Mouse (Mus musculus): ENCODE measurements at regions not wholly inside any gene's neighbourhood (a gene's known extent, or its start where the extent isn't known, plus 50 kb on each side); places are given as distances from the start of the nearest gene placed in this dataset.

DNA sequence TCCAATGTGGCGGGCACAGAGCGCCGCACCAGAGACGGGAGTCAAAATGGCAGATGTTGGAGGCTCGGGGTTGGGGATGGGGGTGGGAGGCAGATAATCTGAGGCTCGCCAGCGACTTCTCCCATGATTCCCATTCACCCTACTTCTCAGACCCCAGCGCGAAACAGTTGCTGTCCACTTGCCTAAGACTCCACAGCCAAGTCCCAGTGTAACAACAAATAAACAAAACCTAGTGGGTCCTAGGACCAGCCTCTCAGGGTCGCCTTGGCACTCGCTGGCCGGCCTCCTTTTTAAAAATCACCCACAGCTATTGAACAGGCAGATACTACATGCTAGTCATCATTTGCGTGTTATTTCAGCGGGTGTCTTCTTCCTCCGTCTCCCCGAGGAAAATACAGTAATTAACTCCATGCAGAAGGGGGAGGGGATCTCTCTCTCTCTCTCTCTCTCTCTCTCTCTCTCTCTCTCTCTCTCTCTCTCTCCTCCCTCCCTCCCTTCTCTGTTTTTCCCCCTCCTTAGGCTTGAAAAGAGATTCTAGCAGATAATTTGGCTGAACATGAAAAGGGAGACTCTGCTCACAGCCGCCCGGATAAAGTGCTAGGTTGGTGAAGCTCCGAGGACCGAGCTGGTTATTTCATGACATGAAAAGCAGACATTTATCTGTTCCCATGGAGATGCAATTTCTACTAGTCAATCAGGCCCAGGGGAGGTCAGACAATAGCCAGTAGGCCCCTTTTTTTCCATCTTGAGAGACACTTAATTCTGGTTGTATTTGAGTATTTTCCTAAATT lies 71.9 kb upstream of the Zfp217 start:
- peak; percentile 52 for DNase-seq (ENCODE audit: low read depth, low spot score)

DNA sequence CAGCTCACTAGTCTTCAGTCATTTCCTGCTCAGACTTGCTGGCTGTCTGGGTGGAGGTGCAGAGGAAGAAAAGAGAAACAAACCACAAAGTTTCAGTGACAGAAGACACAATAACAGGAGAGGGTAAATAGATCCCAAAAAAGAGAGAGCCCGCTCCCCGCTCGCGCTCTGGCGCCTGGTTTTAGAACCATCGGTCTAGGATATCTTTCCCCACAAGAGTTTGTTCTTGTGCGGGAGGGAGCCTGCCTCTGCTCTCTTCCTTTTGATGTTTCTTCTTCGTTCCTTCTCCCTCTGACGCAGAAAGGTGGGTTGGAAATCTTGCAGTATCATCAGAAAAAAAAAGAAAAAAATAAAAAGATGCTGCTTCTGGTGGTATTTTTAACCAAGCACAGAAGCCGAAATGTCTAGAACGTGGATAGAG lies 71.3 kb upstream of the Zfp217 start:
- peak; percentile 72 for DNase-seq (ENCODE audit: low read depth, low spot score)

DNA sequence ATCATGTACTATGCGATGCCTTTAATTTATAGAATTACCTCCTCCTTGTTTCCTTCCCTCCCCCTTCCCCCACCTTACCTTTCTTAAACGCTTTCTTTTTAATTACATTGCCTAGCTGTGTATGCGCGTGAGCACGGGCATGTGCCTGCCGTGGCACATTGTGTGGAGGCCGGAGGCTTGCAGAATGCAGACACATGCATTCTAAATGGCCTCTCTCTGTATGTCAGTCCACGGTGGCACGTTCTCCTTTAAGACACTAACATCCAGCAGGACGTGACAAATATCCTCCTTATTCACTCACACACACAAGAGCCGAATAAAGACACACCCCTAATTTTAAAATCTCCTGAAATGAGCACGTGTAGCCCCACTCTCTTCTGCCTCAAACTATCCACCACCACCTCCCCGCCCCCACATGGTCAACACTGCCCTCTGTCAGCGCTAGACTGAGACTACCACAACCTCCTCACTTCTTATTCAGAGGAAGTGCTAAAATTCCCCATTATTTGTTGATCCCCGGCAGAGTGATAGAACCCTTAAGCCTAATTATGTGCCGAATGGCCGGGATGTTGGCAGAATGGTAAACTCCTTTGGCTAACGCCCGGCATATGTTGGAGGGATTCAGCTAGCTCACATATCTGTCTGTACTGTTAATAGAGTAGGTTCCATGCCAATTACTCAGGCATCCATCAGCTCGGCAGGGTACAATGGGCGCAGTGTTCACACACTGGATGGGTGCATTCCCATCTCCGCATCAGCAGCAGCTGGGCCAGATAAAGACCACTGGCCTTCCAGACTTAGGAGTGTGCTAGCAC lies 70.5 kb upstream of the Zfp217 start:
- peak; percentile 65 for DNase-seq (ENCODE audit: low read depth, low spot score)

DNA sequence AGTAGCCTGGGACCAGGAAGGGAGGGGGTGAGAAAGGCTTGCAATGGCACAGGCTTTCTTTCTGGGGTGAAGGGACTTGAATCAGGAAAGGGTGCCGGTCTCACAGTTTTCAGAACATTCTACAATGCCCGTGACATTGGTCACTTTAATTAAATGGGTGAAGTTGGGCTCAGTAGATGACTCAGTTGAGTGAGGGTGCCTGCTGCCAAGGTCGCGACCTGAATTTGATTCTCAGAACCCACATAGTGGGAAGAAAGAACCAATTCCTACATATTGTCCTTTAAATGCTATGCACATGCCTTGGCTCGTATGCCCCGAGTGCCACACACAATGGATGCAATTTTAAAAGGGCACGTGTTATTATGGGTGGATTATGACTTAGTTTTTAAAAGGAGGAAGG lies 68.4 kb upstream of the Zfp217 start:
- DNase-seq (ENCODE audit: low read depth, low spot score): no peak

DNA sequence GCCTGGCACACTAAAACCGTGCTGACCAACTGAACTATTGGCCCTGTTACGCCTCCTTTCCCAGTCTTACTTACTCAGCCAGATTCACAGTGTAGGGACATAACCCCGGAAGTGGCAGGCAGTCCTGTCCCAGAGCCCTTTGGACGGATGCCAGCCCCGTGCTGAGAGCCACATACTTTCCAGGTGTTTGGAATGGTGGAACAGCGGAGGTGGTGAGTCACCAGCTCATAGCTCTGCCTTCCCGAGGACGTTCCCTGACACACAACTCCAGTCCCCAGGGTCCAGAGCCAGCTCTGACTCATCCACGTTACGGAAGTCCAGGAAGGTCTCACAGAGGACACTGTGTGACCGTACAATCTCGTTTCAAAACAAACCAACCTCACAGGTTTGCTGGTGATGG lies 61.2 kb upstream of the Zfp217 start:
- no peak for DNase-seq (ENCODE audit: low read depth, low spot score)

DNA sequence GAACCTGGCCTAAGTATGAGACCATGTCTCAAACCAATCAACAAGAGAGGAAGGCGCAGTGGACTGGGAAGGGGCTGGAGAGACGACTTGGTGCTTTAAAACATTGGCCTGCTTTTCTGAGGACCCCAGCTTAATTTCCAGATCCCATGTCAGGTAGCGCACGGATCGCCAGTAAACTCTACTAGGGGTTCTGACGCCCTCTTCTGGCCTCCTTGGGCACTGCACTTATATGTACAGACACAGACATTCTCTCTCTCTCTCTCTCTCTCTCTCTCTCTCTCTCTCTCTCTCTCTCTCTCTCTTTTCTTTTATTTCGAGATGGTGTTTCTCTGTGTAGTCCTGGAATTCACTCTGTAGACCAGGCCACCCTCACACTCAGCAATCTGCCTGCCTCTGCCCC lies 60.0 kb upstream of the Zfp217 start:
- DNase-seq (ENCODE audit: low read depth, low spot score): peak; percentile 52

DNA sequence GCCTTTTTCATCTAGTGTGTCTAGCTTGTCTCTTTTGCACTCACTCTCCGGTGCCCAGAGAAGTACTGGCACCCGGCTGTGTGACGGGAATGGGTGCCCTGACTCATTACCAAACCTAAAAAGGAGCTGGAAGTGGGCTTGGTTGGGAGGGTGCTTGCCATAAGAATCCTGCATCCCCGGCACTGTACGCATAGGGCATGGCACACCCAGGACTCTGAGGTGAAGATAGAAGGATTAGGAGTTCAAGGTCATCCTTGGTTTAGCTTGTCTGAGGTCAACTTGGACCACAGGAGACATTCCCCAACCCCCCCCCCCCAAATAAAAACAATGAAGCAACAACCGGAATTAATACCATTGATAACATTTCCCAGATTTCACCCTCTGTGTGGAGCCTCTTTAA lies 59.5 kb upstream of the Zfp217 start:
- DNase-seq (ENCODE audit: low read depth, low spot score): no peak

DNA sequence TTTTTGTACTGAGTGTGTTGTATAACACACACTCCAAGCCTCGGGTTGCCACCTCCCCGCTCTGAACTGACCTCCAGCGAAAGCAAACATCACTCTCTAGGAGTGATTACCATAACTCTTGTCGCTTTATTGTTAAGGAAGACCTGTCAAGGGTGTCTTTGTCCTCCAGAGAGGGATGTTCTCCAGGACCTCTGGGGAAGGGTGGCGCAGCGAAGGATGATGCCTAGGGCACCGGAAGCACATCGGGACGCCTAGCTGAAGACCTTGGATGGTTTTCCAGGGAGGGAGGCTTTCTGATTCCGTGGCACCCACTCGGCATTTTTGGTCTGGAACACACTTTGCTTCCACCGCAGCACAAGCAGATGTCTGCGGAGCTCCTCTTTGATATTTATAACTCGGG lies 59.0 kb upstream of the Zfp217 start:
- no peak for DNase-seq (ENCODE audit: low read depth, low spot score)

DNA sequence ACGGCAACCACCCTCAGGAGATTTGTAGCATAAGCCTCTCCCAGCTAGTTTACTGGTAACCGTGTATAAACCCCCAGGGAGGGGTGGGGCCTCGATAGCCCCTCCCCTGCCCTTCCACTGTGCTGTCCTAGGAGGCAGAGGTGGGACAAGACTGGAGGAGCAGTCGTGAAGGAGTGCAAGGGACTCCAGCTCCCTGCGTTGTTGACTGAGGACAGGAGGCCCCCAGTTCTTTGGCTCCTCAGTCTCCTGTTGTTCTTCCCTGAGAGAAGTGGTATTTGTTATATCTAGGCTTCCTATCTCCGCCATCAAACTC lies 58.5 kb upstream of the Zfp217 start:
- peak; percentile 59 for DNase-seq (ENCODE audit: low read depth, low spot score)

DNA sequence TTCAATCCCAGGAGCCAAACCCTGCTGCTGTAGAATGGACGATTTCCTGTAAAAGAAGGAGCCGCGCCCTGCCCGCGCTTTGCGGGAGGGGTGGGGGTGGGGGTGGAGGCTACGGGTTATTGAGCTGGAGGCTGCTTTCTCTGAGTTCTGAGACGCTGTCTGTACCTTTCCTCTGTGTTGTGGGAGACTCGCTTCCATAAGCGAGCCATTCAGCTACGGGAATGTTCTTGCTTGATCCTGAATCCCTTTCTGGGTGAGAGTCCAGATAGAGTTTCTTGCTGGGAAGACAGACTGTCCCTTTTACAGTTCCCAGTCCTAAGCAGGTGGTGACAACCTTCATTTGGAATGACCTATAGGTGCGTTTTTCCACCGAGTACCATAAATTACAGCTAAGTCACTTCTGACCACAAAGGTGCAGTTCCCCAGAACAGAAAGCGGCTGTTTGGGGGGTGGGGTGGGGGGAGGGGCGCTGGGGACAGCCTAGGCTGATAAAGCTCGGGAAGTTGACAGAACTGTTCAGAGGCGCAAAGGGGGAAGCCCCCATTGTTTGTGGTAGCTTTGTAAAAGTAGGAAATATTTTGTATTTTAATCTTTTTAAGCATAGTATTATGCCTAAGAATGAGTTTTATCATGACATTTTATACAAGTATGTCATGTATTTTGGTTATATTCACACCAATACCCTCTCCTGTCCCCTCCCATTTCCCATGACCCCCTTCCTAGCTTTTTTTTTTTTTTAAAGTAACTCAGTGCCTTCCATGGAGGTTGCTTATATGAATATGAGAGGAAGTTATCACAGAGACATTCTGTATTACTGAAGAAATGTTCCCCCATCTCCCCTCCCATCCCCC lies 57.9 kb upstream of the Zfp217 start:
- peak; percentile 75 for DNase-seq (ENCODE audit: low read depth, low spot score)

DNA sequence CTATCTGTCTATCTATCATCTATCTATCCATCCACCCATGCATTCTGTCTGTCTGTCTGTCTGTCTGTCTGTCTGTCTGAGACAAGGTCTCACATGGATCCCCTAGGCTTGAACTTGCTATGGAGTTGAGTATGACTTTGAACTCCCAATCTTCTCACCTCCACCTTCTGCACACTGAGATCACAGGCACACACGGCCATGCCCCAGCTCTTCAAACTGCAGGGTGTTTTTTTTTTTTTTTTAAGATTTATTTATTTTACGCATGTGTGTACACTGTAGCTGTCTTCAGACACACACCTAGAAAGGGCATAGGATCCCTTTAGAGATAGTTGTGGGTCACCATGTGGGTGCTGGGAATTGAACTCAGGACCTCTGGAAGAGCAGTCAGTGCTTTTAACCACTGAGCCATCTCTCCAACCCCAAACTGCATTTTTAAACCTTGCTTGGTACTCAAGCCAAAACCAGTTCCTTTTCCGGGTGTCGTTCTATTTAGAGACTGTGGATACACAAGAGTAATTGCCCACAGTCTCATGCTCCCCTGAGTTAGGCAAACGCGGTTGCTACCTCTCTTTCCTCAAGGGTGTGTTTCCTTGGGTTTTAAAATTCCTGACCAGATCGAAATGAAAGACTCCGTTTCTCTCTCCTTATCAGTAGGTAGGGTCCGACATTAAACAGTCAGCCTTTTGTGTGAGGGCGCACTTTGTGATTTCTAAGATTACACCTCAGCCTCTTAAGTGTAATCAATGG lies 57.0 kb upstream of the Zfp217 start:
- peak; percentile 56 for DNase-seq (ENCODE audit: low read depth, low spot score)

DNA sequence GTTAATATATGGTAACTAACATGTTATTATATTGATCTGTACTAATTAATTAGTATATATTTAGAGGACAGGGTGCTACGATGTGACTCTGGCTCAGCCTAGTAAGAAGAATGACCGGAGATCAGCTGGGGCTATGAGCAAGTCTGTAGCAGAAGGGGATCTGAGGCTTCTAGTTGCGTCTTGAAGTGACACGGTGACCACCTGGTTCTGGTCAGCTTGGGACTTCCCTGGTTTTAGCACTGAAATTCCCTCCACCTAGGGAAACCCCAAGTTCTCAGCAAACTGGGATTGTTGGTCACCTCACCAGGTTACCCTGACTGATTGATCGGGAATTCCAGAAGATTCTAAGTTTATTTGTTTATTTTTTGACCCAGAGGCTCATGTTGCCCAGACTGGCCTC lies 55.6 kb upstream of the Zfp217 start:
- DNase-seq (ENCODE audit: low read depth, low spot score): no peak

DNA sequence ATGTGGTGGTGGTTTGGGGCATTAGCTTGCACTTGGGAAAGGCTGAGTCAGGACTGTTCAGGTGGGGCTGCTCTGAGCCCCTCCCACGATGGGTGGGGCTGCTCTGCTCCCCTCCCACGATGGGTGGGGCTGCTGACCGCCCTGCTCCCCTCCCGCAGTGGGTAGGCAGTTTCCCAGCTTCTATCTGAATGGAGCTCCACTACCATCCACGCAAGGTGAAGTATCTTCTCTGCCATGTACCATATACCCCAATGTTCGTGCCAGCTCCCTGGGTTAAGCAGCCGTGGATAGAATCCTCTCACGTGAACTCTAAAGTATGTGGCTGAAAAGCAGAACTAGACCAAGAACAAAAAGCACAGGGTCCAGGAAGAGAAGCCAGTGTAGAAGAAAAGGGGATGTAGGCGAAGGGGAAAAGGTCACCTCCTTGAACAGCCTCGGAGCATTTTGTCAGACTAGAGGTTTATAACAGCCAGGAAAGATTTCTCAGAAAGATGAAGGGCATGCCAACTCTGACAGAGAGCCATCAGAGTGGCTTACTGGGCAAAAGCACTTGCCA lies 54.0 kb upstream of the Zfp217 start:
- no peak for DNase-seq (ENCODE audit: low read depth, low spot score)
